Mouse (Mus musculus): ENCODE measurements around the gene Sycp2.

Sycp2 gene

GRCm38 (mm10) chr2:178407053-178407815, at the start of gene Sycp2:
TSS of gene Sycp2 (minus strand) at chr2:178407685.
- DNase-seq = no peak

- DNase-seq = peak; percentile 16
Observed at GRCm38 (mm10) chr2:178454664-178455516, 47.4 kb upstream of the Sycp2 start.

GRCm38 (mm10) chr2:178450961-178451360, 43.5 kb upstream of the Sycp2 start:
- no peak for DNase-seq

DNA sequence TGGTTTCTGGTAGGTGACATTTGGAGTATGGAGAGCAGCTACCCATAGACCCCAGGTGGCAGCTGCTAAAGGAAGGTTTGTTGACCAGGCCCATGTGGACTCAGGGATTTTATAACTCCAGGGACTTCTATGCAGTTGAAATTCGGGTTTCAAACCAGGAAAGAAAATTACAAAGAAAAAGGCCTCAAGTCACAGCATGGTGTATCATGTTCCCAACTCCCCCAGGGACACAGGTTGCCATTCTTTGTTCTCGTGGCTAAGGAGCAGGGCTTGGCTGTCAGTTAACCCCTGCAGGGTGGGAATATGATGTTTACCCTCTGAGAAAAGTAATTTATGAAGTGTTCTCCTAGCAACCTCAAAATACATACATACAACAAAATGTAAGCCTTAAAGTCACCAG, 42.8 kb upstream of the Sycp2 start:
- no peak for DNase-seq

DNA sequence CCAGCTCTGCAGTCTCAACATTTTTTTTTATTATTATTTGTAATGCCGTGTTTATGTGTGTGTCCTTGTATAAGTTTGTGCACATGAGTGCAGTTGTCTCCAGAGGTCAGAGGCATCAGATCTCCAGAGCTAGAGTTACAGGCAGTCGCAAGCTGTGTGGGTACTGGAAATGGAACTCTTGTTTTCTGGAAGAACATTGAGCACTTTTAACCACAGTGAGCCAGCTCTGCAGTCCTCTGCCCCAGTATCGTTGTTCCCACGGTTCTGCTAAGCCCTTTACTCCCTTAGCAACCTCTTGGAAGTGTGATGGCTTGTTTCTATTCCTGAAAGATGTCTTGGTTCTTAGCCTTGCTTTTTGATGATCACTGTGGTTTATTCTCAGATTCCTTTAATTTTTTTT, 41.9 kb upstream of the Sycp2 start:
- DNase-seq = no peak

GRCm38 (mm10) chr2:178437311-178437710, 29.8 kb upstream of the Sycp2 start:
- DNase-seq = no peak

- no peak for DNase-seq
Observed at GRCm38 (mm10) chr2:178433903-178434302, 26.4 kb upstream of the Sycp2 start.

DNA sequence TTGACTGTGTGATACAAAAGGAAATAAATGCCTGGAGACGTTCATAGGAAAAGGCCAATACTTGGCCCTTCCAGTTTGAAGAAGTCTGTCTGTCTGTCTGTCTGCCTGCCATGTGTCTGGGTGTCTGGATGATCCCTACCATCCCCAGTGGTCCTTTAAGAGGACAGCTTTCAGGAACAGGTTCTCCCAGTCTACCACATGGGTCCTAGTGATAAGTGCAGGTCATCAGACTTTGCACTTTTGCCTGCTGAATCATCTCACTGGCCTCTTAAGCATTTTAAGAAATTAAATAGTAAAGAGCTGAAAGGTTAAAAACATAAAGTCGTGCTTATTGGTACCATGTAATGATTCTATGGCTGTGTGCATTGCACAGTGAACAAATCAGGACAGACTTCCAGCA, 26.0 kb upstream of the Sycp2 start:
- DNase-seq = no peak

- DNase-seq = no peak
Observed at GRCm38 (mm10) chr2:178430231-178430630, 22.7 kb upstream of the Sycp2 start, which contains the start of gene Cdh26. TSS of gene Cdh26 (plus strand) at chr2:178430531.

GRCm38 (mm10) chr2:178429426-178429825, 21.9 kb upstream of the Sycp2 start:
- DNase-seq = no peak

DNA sequence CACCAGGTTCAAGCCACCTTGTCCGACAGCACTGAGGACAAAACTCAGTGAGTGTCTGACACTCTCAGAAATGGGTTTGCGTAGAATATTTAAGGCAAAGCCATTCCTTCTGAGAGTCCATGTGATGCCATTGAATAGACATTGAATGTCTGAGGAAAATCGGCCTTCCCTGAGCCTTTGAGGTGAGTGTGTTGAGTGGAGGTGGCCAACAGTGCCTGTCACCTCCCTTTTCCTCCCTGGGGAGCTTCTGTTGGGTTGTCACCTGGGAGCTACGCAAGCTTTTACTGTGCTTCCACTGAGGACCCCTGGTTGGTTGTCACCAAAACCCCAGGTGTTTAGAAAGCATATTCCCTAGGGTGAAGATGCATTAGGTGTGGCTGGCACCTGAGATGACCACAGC, 21.2 kb upstream of the Sycp2 start:
- DNase-seq = no peak

GRCm38 (mm10) chr2:178428183-178428582, 20.7 kb upstream of the Sycp2 start:
- DNase-seq = no peak

DNA sequence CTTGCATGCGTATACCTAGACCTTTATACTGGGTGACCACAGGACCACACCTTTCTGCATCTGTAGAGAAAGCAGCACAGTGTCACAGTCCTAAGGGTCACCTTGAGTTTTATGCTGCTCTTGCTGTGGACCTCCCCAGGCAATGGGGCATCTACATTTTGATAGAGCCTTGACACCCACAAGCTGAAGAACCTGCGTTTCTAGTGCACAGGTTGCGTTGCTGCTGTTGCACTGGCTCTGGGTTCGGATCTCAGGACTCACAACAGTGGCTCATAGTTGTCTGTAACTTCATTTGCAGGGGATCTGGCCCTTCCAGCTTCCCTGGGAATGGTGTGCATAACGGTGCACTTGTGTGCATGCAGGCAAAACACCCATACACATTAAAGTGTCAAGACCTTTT, 19.7 kb upstream of the Sycp2 start:
- DNase-seq = no peak

GRCm38 (mm10) chr2:178426229-178426628, 18.7 kb upstream of the Sycp2 start:
- DNase-seq = peak; percentile 25

DNA sequence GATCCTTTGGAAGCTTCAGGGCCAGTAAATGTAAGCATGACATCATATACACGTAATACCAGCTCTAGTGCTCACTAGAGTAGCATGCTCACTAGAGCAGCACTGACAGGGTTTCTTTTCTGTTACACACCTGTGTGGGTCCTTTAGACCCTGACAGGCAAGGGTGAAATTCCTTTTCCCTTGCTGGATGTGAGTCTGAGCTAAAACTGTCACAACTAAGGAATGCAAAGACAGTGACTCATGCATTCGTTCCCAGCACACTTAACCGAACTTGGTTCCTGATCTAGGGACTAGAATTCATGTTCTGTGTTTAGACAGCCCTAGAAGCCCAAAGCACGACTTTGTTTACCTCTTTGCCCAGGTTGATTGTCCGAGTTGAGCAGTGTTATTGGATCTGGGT, 15.7 kb upstream of the Sycp2 start:
- DNase-seq = no peak

GRCm38 (mm10) chr2:178422186-178422585, 14.7 kb upstream of the Sycp2 start:
- DNase-seq = no peak

- no peak for DNase-seq
Observed at GRCm38 (mm10) chr2:178421603-178422002, 14.1 kb upstream of the Sycp2 start.

- DNase-seq = no peak
Observed at GRCm38 (mm10) chr2:178420576-178420975, 13.1 kb upstream of the Sycp2 start.

GRCm38 (mm10) chr2:178416970-178417369, 9.5 kb upstream of the Sycp2 start:
- no peak for DNase-seq

DNA sequence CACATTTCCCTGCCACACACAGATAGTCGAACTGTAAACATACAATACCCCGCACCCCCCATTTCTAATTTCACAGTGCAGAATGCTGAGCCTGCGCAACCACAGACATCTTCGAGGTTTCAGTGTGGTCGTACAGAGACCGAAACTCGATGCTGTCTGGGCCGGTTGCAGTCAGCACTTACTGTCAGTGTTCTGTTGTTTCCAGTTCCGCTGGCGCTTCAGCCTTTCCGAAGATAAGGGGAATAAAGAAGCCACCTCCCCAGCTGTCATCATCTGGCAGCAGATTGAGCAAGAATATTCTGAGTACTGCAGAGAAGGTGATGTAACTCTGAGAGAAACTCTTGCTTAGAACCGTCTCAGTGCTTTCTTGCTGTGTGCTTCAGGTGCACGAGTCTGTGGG, 8.9 kb upstream of the Sycp2 start:
- peak; percentile 35 for DNase-seq

GRCm38 (mm10) chr2:178415150-178415448, 7.6 kb upstream of the Sycp2 start:
- no peak for DNase-seq

DNA sequence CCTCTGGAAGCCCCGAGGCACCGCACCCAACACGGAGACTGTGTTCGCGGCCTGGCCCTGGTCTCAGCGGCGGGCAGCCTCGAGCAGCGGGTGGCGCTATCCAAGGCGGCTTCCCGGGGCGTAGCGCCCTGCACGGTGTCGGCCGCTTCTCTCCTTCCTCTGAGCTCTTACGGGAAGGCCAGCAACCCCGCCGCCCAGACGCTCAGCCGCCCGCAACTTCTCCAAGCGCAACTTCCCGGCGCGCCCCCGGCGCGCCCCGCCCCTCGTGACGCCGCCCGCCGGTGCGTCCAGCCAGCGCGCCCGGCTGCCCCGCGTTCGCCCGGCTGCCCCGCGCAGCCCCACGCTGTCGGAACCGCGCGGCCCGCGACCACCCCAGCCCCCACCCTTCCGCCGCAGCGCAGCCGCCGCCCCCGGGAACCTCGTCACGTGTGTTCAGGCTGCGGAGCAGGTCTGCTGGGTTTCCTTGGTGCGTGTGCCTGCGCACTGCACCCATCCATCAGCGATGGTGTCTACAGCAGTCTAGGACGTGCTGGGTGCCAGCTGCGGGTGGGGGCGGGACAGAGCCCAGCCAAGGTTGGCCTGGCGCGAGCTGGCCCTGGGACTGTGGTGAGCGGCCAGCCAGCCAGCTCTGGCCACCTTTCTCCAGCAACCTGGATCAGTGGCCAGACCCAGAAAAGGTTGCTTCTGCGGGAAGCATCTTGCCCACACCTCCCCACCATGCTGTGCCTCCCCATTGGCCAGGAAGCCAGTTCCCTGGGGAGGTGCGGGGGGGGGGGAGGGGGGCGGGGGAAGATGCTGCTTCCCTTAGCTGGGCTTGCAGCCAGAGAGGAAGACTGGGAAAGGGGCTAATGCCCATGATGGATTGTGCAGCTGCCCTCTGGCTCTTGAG, 7.0 kb upstream of the Sycp2 start, which contains the start of the genes Ppp1r3d and Fam217b:
TSS of gene Ppp1r3d (minus strand) at position 212 of the 889 bp plus-strand sequence.
TSS of gene Fam217b (plus strand) at position 264 of the 889 bp plus-strand sequence.
- peak; percentile 59 for DNase-seq

All from lung, postnatal 14 days (tissue).